Mouse (Mus musculus) erythroblast, adult 5-6 weeks (primary cell): Measurements from ENCODE around the gene Rhox4b. TPM values are rescaled to one million over a fixed set of nuclear protein-coding genes. Genes with fewer than 3 reads are reported as not detected.
"Not testable (repeated sequence)": the region's sequence is repeated elsewhere in the genome, so short reads cannot be mapped to it uniquely, and the experiment has no call there.

Source experiments
- ATAC-seq: replicated peaks from 2 replicates; pipeline ENCODE4 v1.8.0; 2016; ENCODE audit warnings: moderate number of reproducible peaks, mild to moderate bottlenecking, moderate TSS enrichment, inconsistent platforms; ENCODE audit not compliant: poor library complexity, low FRiP score, severe bottlenecking
- total RNA-seq, 2 experiments: library from RNA; stranded (forward) in 1 of 2; stranded (reverse) in 1 of 2; fragments of 150-400 nt in 1 of 2; fragments of 200-764, 138-1000 nt in 1 of 2; gene quantifications; 2 replicates each; pipeline versions ENCODE4 v1.2.3 to v1.2.4; 2015 to 2017; ENCODE audit warnings: low replicate concordance in 2 of 2

Gene Rhox4b
- total RNA-seq (2015; ENCODE audit: low replicate concordance) (not detected in 2 replicates), total RNA-seq (2017; ENCODE audit: low replicate concordance) (not detected in 2 replicates)

GRCm38 (mm10) chrX:37432194-37432593 is at the start of gene Rhox4b:
Rhox4b (plus strand) TSS chrX:37432494.
- ATAC-seq, result not testable (repeated sequence)

GRCm38 (mm10) chrX:37390548-37390947 is 41.7 kb upstream of the Rhox4b start, which contains the start of gene Rhox4a2:
Rhox4a2 (plus strand) TSS chrX:37390848.
- not testable (repeated sequence) for ATAC-seq

- ATAC-seq, result not testable (repeated sequence)
These were observed 20.5 kb upstream of the Rhox4b start, which contains the start of gene Rhox2b for GRCm38 (mm10) chrX:37411767-37412166. Rhox2b (plus strand) TSS chrX:37412067.

GRCm38 (mm10) chrX:37453380-37453779 is 21.1 kb downstream of the Rhox4b start, which contains the start of gene Rhox2c:
Rhox2c (plus strand) TSS chrX:37453680.
- not testable (repeated sequence) for ATAC-seq

GRCm38 (mm10) chrX:37458285-37458684 is 26.0 kb downstream of the Rhox4b start, which contains the start of gene Rhox3c:
Rhox3c (plus strand) TSS chrX:37458585.
- ATAC-seq, result not testable (repeated sequence)

- ATAC-seq, result not testable (repeated sequence)
These were observed 47.7 kb downstream of the Rhox4b start, which contains the start of gene Rhox4c for GRCm38 (mm10) chrX:37480037-37480436. Rhox4c (plus strand) TSS chrX:37480337.

Other genes starting within 250 kb of the Rhox4b start
- gene Ndufa1, start 241.3 kb upstream of the Rhox4b start, total RNA-seq (2015; ENCODE audit: low replicate concordance), result 46.7 and 47.0 TPM in 2 replicates
- 26.6 and 36.0 TPM in 2 replicates for gene Ndufa1, start 241.3 kb upstream of the Rhox4b start, total RNA-seq (2017; ENCODE audit: low replicate concordance)
- gene Rnf113a1, start 241.2 kb upstream of the Rhox4b start, total RNA-seq (2015; ENCODE audit: low replicate concordance), result 1.3 TPM in 1 of 2 replicates, not detected in the other
- 0.56 and 1.0 TPM in 2 replicates for gene Rnf113a1, start 241.2 kb upstream of the Rhox4b start, total RNA-seq (2017; ENCODE audit: low replicate concordance)
- not detected in 2 replicates for gene Gm9, start 221.5 kb upstream of the Rhox4b start, total RNA-seq (2015; ENCODE audit: low replicate concordance)
- gene Gm9, start 221.5 kb upstream of the Rhox4b start, total RNA-seq (2017; ENCODE audit: low replicate concordance), result 0.70 TPM in 1 of 2 replicates, not detected in the other
- gene Rhox1, start 210.2 kb upstream of the Rhox4b start, total RNA-seq (2015; ENCODE audit: low replicate concordance), result not detected in 2 replicates
- not detected in 2 replicates for gene Rhox1, start 210.2 kb upstream of the Rhox4b start, total RNA-seq (2017; ENCODE audit: low replicate concordance)
- not detected in 2 replicates for gene Rhox2a, start 187.5 kb upstream of the Rhox4b start, total RNA-seq (2015; ENCODE audit: low replicate concordance)
- not detected in 2 replicates for gene Rhox2a, start 187.5 kb upstream of the Rhox4b start, total RNA-seq (2017; ENCODE audit: low replicate concordance)
- not detected in 2 replicates for gene Rhox3a, start 182.6 kb upstream of the Rhox4b start, total RNA-seq (2015; ENCODE audit: low replicate concordance)
- not detected in 2 replicates for gene Rhox3a, start 182.6 kb upstream of the Rhox4b start, total RNA-seq (2017; ENCODE audit: low replicate concordance)
- gene Rhox4a, start 167.2 kb upstream of the Rhox4b start, total RNA-seq (2015; ENCODE audit: low replicate concordance), result not detected in 2 replicates
- not detected in 2 replicates for gene Rhox4a, start 167.2 kb upstream of the Rhox4b start, total RNA-seq (2017; ENCODE audit: low replicate concordance)
- gene Rhox3a2, start 52.5 kb upstream of the Rhox4b start, total RNA-seq (2015; ENCODE audit: low replicate concordance), result not detected in 2 replicates
- gene Rhox3a2, start 52.5 kb upstream of the Rhox4b start, total RNA-seq (2017; ENCODE audit: low replicate concordance), result not detected in 2 replicates
- not detected in 2 replicates for gene Rhox4a2, start 41.6 kb upstream of the Rhox4b start, total RNA-seq (2015; ENCODE audit: low replicate concordance)
- gene Rhox4a2, start 41.6 kb upstream of the Rhox4b start, total RNA-seq (2017; ENCODE audit: low replicate concordance), result not detected in 2 replicates
- not detected in 2 replicates for gene Rhox2b, start 20.4 kb upstream of the Rhox4b start, total RNA-seq (2015; ENCODE audit: low replicate concordance)
- not detected in 2 replicates for gene Rhox2b, start 20.4 kb upstream of the Rhox4b start, total RNA-seq (2017; ENCODE audit: low replicate concordance)
- not detected in 2 replicates for gene Rhox2c, start 21.2 kb downstream of the Rhox4b start, total RNA-seq (2015; ENCODE audit: low replicate concordance)
- not detected in 2 replicates for gene Rhox2c, start 21.2 kb downstream of the Rhox4b start, total RNA-seq (2017; ENCODE audit: low replicate concordance)
- gene Rhox3c, start 26.1 kb downstream of the Rhox4b start, total RNA-seq (2015; ENCODE audit: low replicate concordance), result not detected in 2 replicates
- gene Rhox3c, start 26.1 kb downstream of the Rhox4b start, total RNA-seq (2017; ENCODE audit: low replicate concordance), result not detected in 2 replicates
- gene Rhox4c, start 47.8 kb downstream of the Rhox4b start, total RNA-seq (2015; ENCODE audit: low replicate concordance), result not detected in 2 replicates
- not detected in 2 replicates for gene Rhox4c, start 47.8 kb downstream of the Rhox4b start, total RNA-seq (2017; ENCODE audit: low replicate concordance)
- not detected in 2 replicates for gene Rhox2d, start 60.9 kb downstream of the Rhox4b start, total RNA-seq (2015; ENCODE audit: low replicate concordance)
- not detected in 2 replicates for gene Rhox2d, start 60.9 kb downstream of the Rhox4b start, total RNA-seq (2017; ENCODE audit: low replicate concordance)
- not detected in 2 replicates for gene Rhox4d, start 81.9 kb downstream of the Rhox4b start, total RNA-seq (2015; ENCODE audit: low replicate concordance)
- not detected in 2 replicates for gene Rhox4d, start 81.9 kb downstream of the Rhox4b start, total RNA-seq (2017; ENCODE audit: low replicate concordance)
- not detected in 2 replicates for gene Rhox2e, start 98.0 kb downstream of the Rhox4b start, total RNA-seq (2015; ENCODE audit: low replicate concordance)
- gene Rhox2e, start 98.0 kb downstream of the Rhox4b start, total RNA-seq (2017; ENCODE audit: low replicate concordance), result not detected in 2 replicates
- gene Rhox3e, start 109.5 kb downstream of the Rhox4b start, total RNA-seq (2015; ENCODE audit: low replicate concordance), result not detected in 2 replicates
- gene Rhox3e, start 109.5 kb downstream of the Rhox4b start, total RNA-seq (2017; ENCODE audit: low replicate concordance), result not detected in 2 replicates
- gene Rhox4e, start 124.9 kb downstream of the Rhox4b start, total RNA-seq (2015; ENCODE audit: low replicate concordance), result not detected in 2 replicates
- gene Rhox4e, start 124.9 kb downstream of the Rhox4b start, total RNA-seq (2017; ENCODE audit: low replicate concordance), result not detected in 2 replicates
- gene Rhox2f, start 138.9 kb downstream of the Rhox4b start, total RNA-seq (2015; ENCODE audit: low replicate concordance), result not detected in 2 replicates
- not detected in 2 replicates for gene Rhox2f, start 138.9 kb downstream of the Rhox4b start, total RNA-seq (2017; ENCODE audit: low replicate concordance)
- not detected in 2 replicates for gene Rhox3f, start 148.5 kb downstream of the Rhox4b start, total RNA-seq (2015; ENCODE audit: low replicate concordance)
- gene Rhox3f, start 148.5 kb downstream of the Rhox4b start, total RNA-seq (2017; ENCODE audit: low replicate concordance), result not detected in 2 replicates
- not detected in 2 replicates for gene Rhox4f, start 175.2 kb downstream of the Rhox4b start, total RNA-seq (2015; ENCODE audit: low replicate concordance)
- not detected in 2 replicates for gene Rhox4f, start 175.2 kb downstream of the Rhox4b start, total RNA-seq (2017; ENCODE audit: low replicate concordance)
- gene Rhox3g, start 196.1 kb downstream of the Rhox4b start, total RNA-seq (2015; ENCODE audit: low replicate concordance), result not detected in 2 replicates
- gene Rhox3g, start 196.1 kb downstream of the Rhox4b start, total RNA-seq (2017; ENCODE audit: low replicate concordance), result not detected in 2 replicates
- not detected in 2 replicates for gene Rhox2g, start 211.0 kb downstream of the Rhox4b start, total RNA-seq (2015; ENCODE audit: low replicate concordance)
- not detected in 2 replicates for gene Rhox2g, start 211.0 kb downstream of the Rhox4b start, total RNA-seq (2017; ENCODE audit: low replicate concordance)
- gene Rhox4g, start 218.8 kb downstream of the Rhox4b start, total RNA-seq (2015; ENCODE audit: low replicate concordance), result not detected in 2 replicates
- gene Rhox4g, start 218.8 kb downstream of the Rhox4b start, total RNA-seq (2017; ENCODE audit: low replicate concordance), result not detected in 2 replicates
- not detected in 2 replicates for gene Rhox3h, start 236.3 kb downstream of the Rhox4b start, total RNA-seq (2015; ENCODE audit: low replicate concordance)
- gene Rhox3h, start 236.3 kb downstream of the Rhox4b start, total RNA-seq (2017; ENCODE audit: low replicate concordance), result not detected in 2 replicates
- not detected in 2 replicates for gene Rhox2h, start 240.8 kb downstream of the Rhox4b start, total RNA-seq (2015; ENCODE audit: low replicate concordance)
- not detected in 2 replicates for gene Rhox2h, start 240.8 kb downstream of the Rhox4b start, total RNA-seq (2017; ENCODE audit: low replicate concordance)